In the genomic region with DNA sequence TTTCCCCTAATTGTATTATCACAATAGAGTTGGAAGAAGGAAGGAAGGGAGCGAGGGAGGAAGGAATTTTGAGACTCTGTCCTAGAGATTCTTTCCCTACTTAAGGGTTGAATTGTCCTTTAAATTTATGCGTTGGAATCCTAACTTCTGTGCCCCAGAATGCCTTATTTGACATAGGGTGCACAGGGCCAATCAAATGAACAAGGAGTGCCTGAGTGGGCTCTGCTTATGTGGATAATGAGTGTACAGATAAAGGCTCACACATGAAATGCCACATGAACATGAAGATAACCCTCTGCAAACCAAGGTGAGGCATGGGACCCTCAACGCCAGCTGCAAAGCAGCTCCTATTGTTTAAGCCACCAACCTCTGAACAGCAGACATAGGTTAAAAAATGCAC, we compare ENCODE assay signal across 10 mouse cellular contexts. TPM values are rescaled to one million over a fixed set of nuclear protein-coding genes. Genes with fewer than 3 reads are reported as not detected.
DNase-seq lines count a peak whose midpoint lies in the region; ATAC-seq and TF ChIP-seq lines count a peak whose summit lies in the region.
"Had no signal": no experiment of that assay in that cellular context is flagged by ENCODE, and none has a peak within 500 bp of the region (broad histone marks: within the 10 kb centered on the region; RNA-seq: fewer than 3 reads in every experiment).

No protein-coding gene starts in this region.

- no peaks in the 10 kb centered on the region for H3K27me3 ChIP-seq in heart, embryonic 11.5 days (ENCODE audit: control insufficient read depth, insufficient read depth, low read length)
- no peaks in the 10 kb centered on the region for H3K27me3 ChIP-seq in limb, embryonic 11.5 days (ENCODE audit: control insufficient read depth, insufficient read depth, low read length)
- 0 out of 2 replicates have a peak, but pooled peaks cover 8% of the 10 kb centered on the region for H3K27me3 ChIP-seq in limb, embryonic 10.5 days (ENCODE audit: low read depth, poor library complexity, severe bottlenecking)
- H3K27me3 ChIP-seq in midbrain, postnatal 0 days (ENCODE audit: insufficient read depth, low read length) = no peaks in the 10 kb centered on the region
- H3K27me3 ChIP-seq: Patski had no signal

- TF ChIP-seq CTCF in midbrain, postnatal 0 days (IDR thresholded peaks at IDR 0.05) = no peak

- peaks cover 8% of the 10 kb centered on the region for H3K4me1 ChIP-seq in heart, embryonic 11.5 days (ENCODE audit: control insufficient read depth, insufficient read depth, low read length)
- 0 out of 2 replicates have a peak, but pooled peaks cover 3% of the 10 kb centered on the region for H3K4me1 ChIP-seq in limb, embryonic 11.5 days (ENCODE audit: control insufficient read depth, insufficient read depth, low read length)
- H3K4me1 ChIP-seq in limb, embryonic 10.5 days = peaks cover 11% of the 10 kb centered on the region
- H3K4me1 ChIP-seq in midbrain, postnatal 0 days (ENCODE audit: insufficient read depth, low read length) = peaks cover 4% of the 10 kb centered on the region; the same call in 1 of the 2 replicates

- no peak for ATAC-seq in heart, embryonic 11.5 days (replicated peaks; ENCODE audit: insufficient number of reproducible peaks, low FRiP score, low TSS enrichment)
- no peak for ATAC-seq in limb, embryonic 11.5 days (ENCODE audit: insufficient number of reproducible peaks, low FRiP score, low TSS enrichment, low read depth)
- ATAC-seq in midbrain, postnatal 0 days (ENCODE audit: low FRiP score) = no peak
- ATAC-seq: Patski had no signal

- 28% methylated on average over 3 of the region's 3 CpGs for WGBS in heart, embryonic 11.5 days (ENCODE audit: insufficient replicate concordance)
- WGBS in limb, embryonic 11.5 days = 43% methylated on average over 3 of the region's 3 CpGs
- 37% methylated on average over 3 of the region's 3 CpGs for WGBS in limb, embryonic 10.5 days
- WGBS in midbrain, postnatal 0 days = 22% methylated on average over 3 of the region's 3 CpGs

- no peak overlapping the region for H3K9ac ChIP-seq in heart, embryonic 11.5 days (ENCODE audit: low read depth, low read length)
- H3K9ac ChIP-seq in limb, embryonic 11.5 days (ENCODE audit: low read length) = no peak overlapping the region
- 0 out of 2 replicates have a peak overlapping the region, but pooled peaks have one; percentile 25 for H3K9ac ChIP-seq in midbrain, postnatal 0 days (replicated peaks; ENCODE audit: low read length, poor library complexity, severe bottlenecking)

- no peaks in the 10 kb centered on the region for H3K36me3 ChIP-seq in heart, embryonic 11.5 days (ENCODE audit: control insufficient read depth, insufficient read depth, low read length)
- no peaks in the 10 kb centered on the region for H3K36me3 ChIP-seq in limb, embryonic 11.5 days (ENCODE audit: control insufficient read depth, insufficient read depth, low read length)
- H3K36me3 ChIP-seq in limb, embryonic 10.5 days = no peaks in the 10 kb centered on the region
- no peaks in the 10 kb centered on the region for H3K36me3 ChIP-seq in midbrain, postnatal 0 days (ENCODE audit: insufficient read depth, low read length)

- H3K4me3 ChIP-seq in heart, embryonic 11.5 days (ENCODE audit: low read depth, low read length) = no peak overlapping the region
- no peak overlapping the region for H3K4me3 ChIP-seq in limb, embryonic 11.5 days (ENCODE audit: low read depth, low read length)
- no peak overlapping the region for H3K4me3 ChIP-seq in limb, embryonic 10.5 days
- no peak overlapping the region for H3K4me3 ChIP-seq in midbrain, postnatal 0 days (ENCODE audit: low read depth, low read length)

- H3K27ac ChIP-seq in heart, embryonic 11.5 days (ENCODE audit: low read depth, low read length) = no peak overlapping the region
- no peak overlapping the region for H3K27ac ChIP-seq in limb, embryonic 11.5 days (replicated peaks; ENCODE audit: low read depth, low read length)
- no peak overlapping the region for H3K27ac ChIP-seq in limb, embryonic 10.5 days
- peak overlapping the region; percentile 32; the same call in 1 of the 2 replicates for H3K27ac ChIP-seq in midbrain, postnatal 0 days (ENCODE audit: low read depth, low read length)

- peak overlapping the region; percentile 55 for H3K4me2 ChIP-seq in heart, embryonic 11.5 days
- 0 out of 2 replicates have a peak overlapping the region, but pooled peaks have one; percentile 2 for H3K4me2 ChIP-seq in limb, embryonic 11.5 days (ENCODE audit: low read depth, severe bottlenecking)
- peak overlapping the region; percentile 35 for H3K4me2 ChIP-seq in midbrain, postnatal 0 days (ENCODE audit: low read depth, low read length, poor library complexity, severe bottlenecking)

- no peak for DNase-seq in heart, adult 8-10 months (ENCODE audit: low spot score)
- no peak for DNase-seq in limb, embryonic 11.5 days (ENCODE audit: low spot score)
- no peak for DNase-seq in limb, embryonic 10.5 days (ENCODE audit: low spot score)
- peak; percentile 31 for DNase-seq in liver
- DNase-seq in midbrain, postnatal 0 days (ENCODE audit: low spot score) = no peak
- DNase-seq in adrenal gland, adult (ENCODE audit: inconsistent age in 2 of 2, low spot score in 1 of 2) = no peak
- DNase-seq in layer of hippocampus, postnatal 10 days (ENCODE audit: low spot score in 2 of 2) = no peak
- DNase-seq: gastrocnemius, postnatal 36 days had no signal

- H3K9me3 ChIP-seq in heart, embryonic 11.5 days (replicated peaks; ENCODE audit: control insufficient read depth, low read length) = no peaks in the 10 kb centered on the region
- H3K9me3 ChIP-seq in limb, embryonic 11.5 days (ENCODE audit: control insufficient read depth, low read length) = no peaks in the 10 kb centered on the region
- H3K9me3 ChIP-seq in limb, embryonic 10.5 days (replicated peaks) = no peaks in the 10 kb centered on the region
- H3K9me3 ChIP-seq in midbrain, postnatal 0 days (ENCODE audit: low read length) = no peaks in the 10 kb centered on the region

RNA-seq across cellular contexts. Expression of gene Kbtbd12, which starts 2.6 kb away (rescaled TPM):
- 7.7 and 15.2 TPM in 2 replicates for polyA plus RNA-seq in heart, embryonic 11.5 days (2014; fragmentation: Nextera tagmentation; extraction: Ambion mirVana)
- 10 to 100 TPM; 39.1 to 45.4 (median 43.4) TPM for total RNA-seq in heart, adult 8-10 months (2022)
- not detected in 2 replicates for polyA plus RNA-seq in limb, embryonic 11.5 days (2014; fragmentation: Nextera tagmentation; extraction: Ambion mirVana)
- 0.21 TPM in 1 of 2 replicates, not detected in the other for polyA plus RNA-seq in limb, embryonic 10.5 days (2016; fragmentation: Nextera tagmentation; extraction: Ambion mirVana)
- 0.16 and 0.38 TPM in 2 replicates for total RNA-seq in midbrain, postnatal 0 days (2014; rRNA removed)
- 0.25 TPM in 1 of 2 replicates, not detected in the other for polyA plus RNA-seq in midbrain, postnatal 0 days (2015; fragmentation: Nextera tagmentation; extraction: Ambion mirVana)
- under 1 TPM; 0.67 to 0.78 TPM for total RNA-seq in layer of hippocampus, postnatal 10 days (2021)

Comparison
In these comparisons a context has a peak if more than half of its experiments do, and no peak if none do; other contexts are left out.
1. H3K4me2 ChIP-seq: peak in every context shown above with its lines; median percentile 55 in heart, embryonic 11.5 days; 35 in midbrain, postnatal 0 days; 2 in limb, embryonic 11.5 days.